ENCODE assay signal across 20 mouse cellular contexts in genomic region chr9:60227727-60228126, GRCm38 (mm10).
DNase-seq lines count a peak whose midpoint lies in the region; ATAC-seq and TF ChIP-seq lines count a peak whose summit lies in the region.
"Had no signal": no experiment of that assay in that cellular context is flagged by ENCODE, and none has a peak within 500 bp of the region (broad histone marks: within the 10 kb centered on the region; RNA-seq: fewer than 3 reads in every experiment).

No protein-coding gene starts in this region.

- no peaks in the 10 kb centered on the region for H3K9me3 ChIP-seq in embryonic facial prominence, embryonic 13.5 days
- H3K9me3 ChIP-seq in embryonic facial prominence, embryonic 10.5 days = no peaks in the 10 kb centered on the region
- H3K9me3 ChIP-seq in midbrain, postnatal 0 days (ENCODE audit: low read length) = no peaks in the 10 kb centered on the region
- H3K9me3 ChIP-seq in midbrain, embryonic 13.5 days = no peaks in the 10 kb centered on the region
- H3K9me3 ChIP-seq: embryonic facial prominence, embryonic 12.5 days; intestine, embryonic 15.5 days; liver, embryonic 12.5 days; lung, embryonic 15.5 days; neural tube, embryonic 12.5 days had no signal

- no peak overlapping the region for H3K4me2 ChIP-seq in embryonic facial prominence, embryonic 13.5 days
- no peak overlapping the region for H3K4me2 ChIP-seq in midbrain, postnatal 0 days (ENCODE audit: low read depth, low read length, poor library complexity, severe bottlenecking)
- H3K4me2 ChIP-seq in midbrain, embryonic 13.5 days (replicated peaks) = no peak overlapping the region
- H3K4me2 ChIP-seq: embryonic facial prominence, embryonic 12.5 days; intestine, embryonic 15.5 days; liver, embryonic 12.5 days; lung, embryonic 15.5 days; neural tube, embryonic 12.5 days had no signal

- H3K4me1 ChIP-seq in embryonic facial prominence, embryonic 13.5 days = peaks cover 68% of the 10 kb centered on the region
- H3K4me1 ChIP-seq in embryonic facial prominence, embryonic 10.5 days = peaks cover 66% of the 10 kb centered on the region
- H3K4me1 ChIP-seq in midbrain, postnatal 0 days (ENCODE audit: insufficient read depth, low read length) = peaks cover 3% of the 10 kb centered on the region
- peaks cover 53% of the 10 kb centered on the region for H3K4me1 ChIP-seq in midbrain, embryonic 13.5 days (replicated peaks)
- H3K4me1 ChIP-seq: liver, embryonic 12.5 days had no signal

- no peak overlapping the region for H3K9ac ChIP-seq in embryonic facial prominence, embryonic 13.5 days
- H3K9ac ChIP-seq in midbrain, postnatal 0 days (replicated peaks; ENCODE audit: low read length, poor library complexity, severe bottlenecking) = no peak overlapping the region
- no peak overlapping the region for H3K9ac ChIP-seq in midbrain, embryonic 13.5 days (replicated peaks)
- H3K9ac ChIP-seq: embryonic facial prominence, embryonic 12.5 days; intestine, embryonic 15.5 days; liver, embryonic 12.5 days; lung, embryonic 15.5 days; neural tube, embryonic 12.5 days had no signal

- H3K4me3 ChIP-seq in embryonic facial prominence, embryonic 13.5 days = no peak overlapping the region
- no peak overlapping the region for H3K4me3 ChIP-seq in embryonic facial prominence, embryonic 10.5 days
- no peak overlapping the region for H3K4me3 ChIP-seq in midbrain, postnatal 0 days (ENCODE audit: low read depth, low read length)
- no peak overlapping the region for H3K4me3 ChIP-seq in midbrain, embryonic 13.5 days (replicated peaks)
- H3K4me3 ChIP-seq: embryonic facial prominence, embryonic 12.5 days; heart, adult 2 months; intestine, embryonic 15.5 days; left cerebral cortex, adult 2 months; liver, embryonic 12.5 days; lung, embryonic 15.5 days; neural tube, embryonic 12.5 days had no signal

- 66% methylated on average over 7 of the region's 7 CpGs for WGBS in embryonic facial prominence, embryonic 13.5 days
- WGBS in embryonic facial prominence, embryonic 10.5 days = 83% methylated on average over 7 of the region's 7 CpGs
- WGBS in midbrain, postnatal 0 days = 69% methylated on average over 7 of the region's 7 CpGs
- WGBS in midbrain, embryonic 13.5 days = 87% methylated on average over 7 of the region's 7 CpGs

- no peak for ATAC-seq in embryonic facial prominence, embryonic 13.5 days (ENCODE audit: insufficient number of reproducible peaks, insufficient read depth, low FRiP score, low TSS enrichment, low read depth)
- no peak for ATAC-seq in midbrain, postnatal 0 days (ENCODE audit: low FRiP score)
- no peak for ATAC-seq in midbrain, embryonic 13.5 days
- ATAC-seq: activated CD4-positive, CD25-positive, alpha-beta regulatory T cell, adult 4 months; intestine, embryonic 15.5 days; liver, embryonic 12.5 days; midbrain, embryonic 16.5 days had no signal

- H3K36me3 ChIP-seq in embryonic facial prominence, embryonic 13.5 days = no peaks in the 10 kb centered on the region
- no peaks in the 10 kb centered on the region for H3K36me3 ChIP-seq in embryonic facial prominence, embryonic 10.5 days (replicated peaks)
- no peaks in the 10 kb centered on the region for H3K36me3 ChIP-seq in midbrain, postnatal 0 days (ENCODE audit: insufficient read depth, low read length)
- no peaks in the 10 kb centered on the region for H3K36me3 ChIP-seq in midbrain, embryonic 13.5 days
- H3K36me3 ChIP-seq: embryonic facial prominence, embryonic 12.5 days; intestine, embryonic 15.5 days; liver, embryonic 12.5 days; lung, embryonic 15.5 days; neural tube, embryonic 12.5 days had no signal

- H3K27ac ChIP-seq in embryonic facial prominence, embryonic 13.5 days = peak overlapping the region; percentile 53
- H3K27ac ChIP-seq in embryonic facial prominence, embryonic 10.5 days (replicated peaks) = no peak overlapping the region
- H3K27ac ChIP-seq in midbrain, postnatal 0 days (ENCODE audit: low read depth, low read length) = no peak overlapping the region
- no peak overlapping the region for H3K27ac ChIP-seq in midbrain, embryonic 13.5 days
- H3K27ac ChIP-seq: embryonic facial prominence, embryonic 12.5 days; heart, adult 2 months; intestine, embryonic 15.5 days; liver, embryonic 12.5 days; lung, embryonic 15.5 days; neural tube, embryonic 12.5 days had no signal

- H3K27me3 ChIP-seq in embryonic facial prominence, embryonic 13.5 days = no peaks in the 10 kb centered on the region
- peaks cover 6% of the 10 kb centered on the region; the same call in 1 of the 2 replicates for H3K27me3 ChIP-seq in embryonic facial prominence, embryonic 10.5 days (replicated peaks; ENCODE audit: low read depth, poor library complexity, severe bottlenecking)
- H3K27me3 ChIP-seq in midbrain, postnatal 0 days (ENCODE audit: insufficient read depth, low read length) = no peaks in the 10 kb centered on the region
- no peaks in the 10 kb centered on the region for H3K27me3 ChIP-seq in midbrain, embryonic 13.5 days
- H3K27me3 ChIP-seq: embryonic facial prominence, embryonic 12.5 days; intestine, embryonic 15.5 days; liver, embryonic 12.5 days; lung, embryonic 15.5 days; neural tube, embryonic 12.5 days had no signal

- DNase-seq in embryonic facial prominence, embryonic 10.5 days (ENCODE audit: low spot score) = no peak
- DNase-seq in layer of hippocampus, adult 11-12 months (ENCODE audit: low spot score) = peak; percentile 21
- no peak for DNase-seq in layer of hippocampus, adult 8-10 months (ENCODE audit: low spot score in 2 of 2)
- peak; percentile 46 for DNase-seq in midbrain, postnatal 0 days (ENCODE audit: low spot score)
- peak; percentile 29 to 65 for DNase-seq in layer of hippocampus, postnatal 14 days (ENCODE audit: low spot score in 2 of 2)
- DNase-seq in embryo, embryonic 9.5 days (ENCODE audit: extremely low spot score) = no peak
- DNase-seq: adrenal gland, postnatal 25 days; cerebellum, postnatal 36 days; heart, adult 2 months; thymus, postnatal 25 days had no signal

- no peak for TF ChIP-seq CTCF in midbrain, postnatal 0 days (IDR thresholded peaks at IDR 0.05)

Comparison
In these comparisons a context has a peak if more than half of its experiments do, and no peak if none do; other contexts are left out.
1. DNase-seq: peak in layer of hippocampus, adult 11-12 months (single experiment), midbrain, postnatal 0 days (single experiment) and layer of hippocampus, postnatal 14 days (2 of 2); none in embryonic facial prominence, embryonic 10.5 days (single experiment), layer of hippocampus, adult 8-10 months (0 of 2) and embryo, embryonic 9.5 days (single experiment).